Mouse (Mus musculus): ENCODE data around the gene Copb1.
A peak's percentile ranks its signal among the peaks of the same experiment; 100 is the strongest.

The Copb1 gene

DNA sequence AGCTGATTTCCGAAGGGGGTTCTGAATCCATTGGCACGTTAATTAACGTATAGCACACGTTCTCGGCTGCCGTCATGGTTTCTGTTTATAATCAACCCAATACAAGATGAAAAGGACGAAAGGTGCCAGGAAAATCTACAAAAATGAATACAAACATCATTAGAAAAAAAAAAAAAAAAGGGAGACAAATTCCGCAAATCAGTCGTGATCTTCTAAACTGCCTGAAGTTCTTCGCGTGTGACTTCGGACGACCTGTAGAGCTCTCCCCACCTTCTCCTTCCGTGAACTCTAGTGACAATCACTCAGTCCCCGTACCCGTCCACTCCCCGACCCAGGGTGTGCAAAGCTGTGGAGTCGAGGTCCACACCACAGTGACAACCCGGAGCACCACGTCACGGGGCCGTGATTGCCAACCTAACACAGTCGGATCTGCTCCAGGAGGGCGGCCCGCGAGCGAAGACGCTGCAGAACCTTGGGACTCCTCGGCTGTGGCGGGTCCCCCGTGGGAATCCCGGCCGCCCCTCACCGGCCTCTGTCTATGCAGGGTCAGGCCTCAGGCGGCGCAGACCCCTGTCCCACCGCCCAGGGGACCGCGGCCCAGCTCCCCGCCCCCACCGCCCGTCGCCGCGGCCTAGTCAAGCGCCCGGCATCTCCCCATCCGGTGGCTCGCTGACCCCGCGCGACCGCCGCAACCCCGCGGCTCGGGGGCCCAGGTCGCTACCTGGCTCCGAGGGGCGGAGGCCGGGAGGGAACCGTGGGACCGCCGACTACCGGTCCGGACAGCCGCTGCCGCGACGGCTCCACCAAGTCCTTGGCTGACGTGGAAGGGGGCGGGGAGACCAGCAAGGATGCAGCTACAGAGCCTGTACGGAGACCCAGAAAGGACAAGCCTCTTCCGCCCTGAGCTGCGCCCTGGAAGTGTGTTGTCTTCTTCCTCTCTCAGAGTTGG lies at the start of gene Copb1:
TSS of gene Copb1 (minus strand) at position 827 of the 949 bp plus-strand sequence.
- DNase-seq (ENCODE audit: low spot score) = peak; percentile 94

DNA sequence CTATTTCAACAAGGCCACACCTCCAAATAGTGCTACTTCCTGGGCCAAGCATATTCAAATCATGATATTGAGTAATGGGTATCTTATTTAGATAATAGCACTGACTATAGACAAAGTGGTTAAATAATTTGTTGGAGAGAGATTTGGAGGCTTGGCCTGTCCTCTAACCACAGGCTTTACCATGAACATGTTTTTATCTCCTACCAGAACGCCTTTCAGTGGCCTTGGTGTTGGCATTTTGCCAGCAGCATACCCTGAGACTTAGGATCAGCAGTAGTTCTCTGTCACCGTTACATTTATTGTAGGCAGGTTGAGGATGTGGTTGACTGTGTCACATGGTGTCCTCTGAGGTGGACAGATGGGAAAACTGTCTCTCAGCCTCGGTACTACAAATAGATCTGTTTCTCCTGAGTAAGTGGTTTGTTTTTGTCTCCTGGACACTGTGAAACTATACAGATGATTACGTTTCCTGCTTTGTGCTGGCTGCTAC lies 46.8 kb upstream of the Copb1 start:
- no peak for DNase-seq (ENCODE audit: low spot score)

DNA sequence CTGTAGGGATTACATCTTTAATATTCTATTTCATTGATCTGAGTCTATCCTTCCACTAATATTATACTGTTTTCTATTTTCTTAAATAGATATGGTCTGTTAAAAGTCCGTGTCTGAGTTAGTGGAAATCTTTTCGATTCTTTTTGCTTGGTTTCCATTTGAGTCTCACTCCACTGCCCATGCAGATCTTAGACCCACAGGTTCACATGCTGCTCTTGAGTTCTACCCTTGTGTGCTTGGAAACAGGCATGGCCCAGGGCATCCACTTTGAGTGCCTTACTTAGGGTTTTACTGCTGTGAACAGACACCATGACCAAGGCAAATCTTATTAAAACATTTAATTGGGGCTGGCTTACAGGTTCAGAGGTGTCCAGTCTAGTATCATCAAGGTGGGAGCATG lies 46.3 kb upstream of the Copb1 start:
- DNase-seq (ENCODE audit: low spot score) = no peak

DNA sequence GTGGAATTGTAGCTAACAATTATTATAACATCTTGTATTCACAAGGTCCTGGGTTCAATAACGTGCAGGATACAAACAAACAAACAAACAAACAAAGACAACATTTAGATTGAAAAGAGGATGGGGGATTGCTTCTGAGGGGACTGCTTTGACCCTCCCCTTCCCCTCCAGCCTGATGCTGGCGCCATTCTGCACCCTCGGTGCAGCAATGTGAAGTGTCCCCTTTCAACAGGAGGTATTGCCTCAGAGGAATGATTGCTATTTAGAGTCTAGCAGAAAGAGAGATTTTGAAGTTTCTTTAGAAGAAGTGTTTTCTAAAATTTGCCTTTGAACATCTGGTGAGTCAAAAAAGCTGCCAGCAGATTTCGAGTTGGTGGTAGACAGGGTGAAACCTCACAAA lies 44.7 kb upstream of the Copb1 start:
- DNase-seq (ENCODE audit: low spot score) = no peak

DNA sequence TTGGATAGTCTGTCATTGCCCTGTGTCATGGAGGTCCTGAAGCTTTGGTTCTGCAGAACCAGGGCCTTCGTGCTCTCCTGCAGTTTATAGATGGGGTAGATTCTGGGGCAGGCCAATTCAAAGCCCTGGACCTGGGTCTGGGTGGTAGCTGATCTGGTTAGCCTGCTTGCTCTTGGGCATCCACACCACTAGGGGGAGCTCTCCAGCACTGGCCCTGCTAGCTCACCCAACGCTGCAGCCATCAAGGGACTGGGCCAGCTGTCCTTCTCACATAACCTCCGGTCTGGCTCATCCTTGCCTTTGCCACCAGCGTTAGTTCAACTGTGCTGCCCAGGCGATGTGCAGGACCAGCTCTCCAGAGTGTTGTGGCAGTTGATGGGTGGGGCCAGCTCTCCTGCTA lies 40.2 kb upstream of the Copb1 start:
- DNase-seq (ENCODE audit: low spot score) = no peak

DNA sequence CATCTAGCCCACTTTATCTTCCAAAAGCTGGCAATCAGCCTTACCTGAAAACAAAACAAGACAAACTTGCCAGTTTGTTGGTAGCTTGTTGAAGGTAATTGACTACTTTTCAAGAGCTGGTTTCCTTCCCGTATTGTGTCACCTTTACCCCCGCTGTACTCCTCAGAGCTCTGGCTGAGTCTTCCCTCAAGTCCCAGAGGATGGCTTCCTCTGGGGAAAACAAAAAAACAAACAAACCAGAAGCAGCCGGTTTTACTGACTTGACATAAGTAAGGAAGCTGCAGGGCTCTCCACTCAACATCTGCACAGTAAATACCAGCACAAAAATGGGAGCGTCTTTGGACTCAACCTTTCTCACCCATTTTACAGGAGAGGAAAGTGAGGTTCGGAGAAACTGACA lies 39.4 kb upstream of the Copb1 start:
- DNase-seq (ENCODE audit: low spot score) = no peak

DNA sequence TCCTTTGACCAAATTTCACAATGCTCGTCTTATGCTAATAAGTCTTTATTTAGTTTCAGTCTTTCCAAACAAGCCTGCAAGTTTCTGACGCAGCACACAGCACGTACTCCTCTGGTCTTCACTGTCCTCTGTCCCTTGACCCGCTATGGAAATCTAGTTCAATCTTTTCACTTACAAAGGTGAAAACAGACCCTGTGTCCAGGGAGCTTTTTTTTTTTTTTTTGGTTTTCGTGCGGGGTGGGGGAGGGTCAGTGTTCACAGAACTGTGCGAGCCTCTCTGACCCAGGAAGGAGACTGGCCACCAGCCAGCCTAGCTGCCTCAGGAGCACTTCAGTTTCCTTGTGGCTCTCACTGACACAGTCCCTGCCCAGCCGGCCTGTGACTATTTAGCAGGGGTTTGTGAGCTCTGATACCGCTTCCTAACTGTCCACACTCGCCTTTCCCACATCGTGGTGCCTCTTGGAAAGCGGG lies 38.0 kb upstream of the Copb1 start:
- peak; percentile 86 for DNase-seq (ENCODE audit: low spot score)

DNA sequence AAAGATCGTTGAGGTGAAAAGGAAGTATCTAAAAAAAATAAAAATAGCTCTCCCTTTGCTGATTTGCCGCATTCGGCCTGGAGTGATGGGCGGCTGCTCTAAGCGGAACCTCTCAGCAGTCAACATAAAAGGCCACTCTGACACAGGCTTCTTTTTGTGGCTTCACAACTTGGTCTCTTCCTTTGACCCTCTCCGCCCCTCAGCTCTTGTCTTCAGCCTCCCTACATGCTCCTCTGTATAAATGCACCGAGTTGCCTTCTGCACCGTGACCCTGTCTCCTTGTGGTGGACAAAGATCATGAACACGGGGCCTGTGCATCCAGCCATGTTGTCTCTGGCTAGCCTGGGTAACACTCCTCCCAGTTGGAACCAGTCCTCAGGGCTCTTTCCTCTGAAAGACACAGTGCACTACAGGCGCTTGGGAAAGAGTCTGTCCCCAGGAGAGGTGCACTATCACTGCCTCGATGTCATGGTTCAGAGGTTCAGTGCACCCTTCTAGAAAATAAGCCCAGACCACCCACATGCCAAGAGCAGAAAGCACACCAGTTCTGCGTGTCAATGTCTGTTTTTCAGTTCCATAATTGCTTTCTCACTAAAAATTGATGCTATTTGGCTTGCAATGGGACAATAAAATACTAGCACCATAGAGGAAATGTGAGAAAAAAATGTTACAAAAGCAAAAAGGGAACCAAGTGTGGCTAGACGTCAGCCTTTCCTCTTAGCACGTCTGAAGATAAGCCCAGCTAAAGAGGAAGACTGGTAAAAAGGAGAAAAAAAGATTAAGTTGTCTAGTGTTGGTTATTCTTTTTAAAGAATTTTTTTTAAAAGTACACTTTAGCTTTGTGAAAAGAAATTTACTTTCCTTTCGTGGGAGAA lies 37.2 kb upstream of the Copb1 start:
- peak; percentile 50 for DNase-seq (ENCODE audit: low spot score)

DNA sequence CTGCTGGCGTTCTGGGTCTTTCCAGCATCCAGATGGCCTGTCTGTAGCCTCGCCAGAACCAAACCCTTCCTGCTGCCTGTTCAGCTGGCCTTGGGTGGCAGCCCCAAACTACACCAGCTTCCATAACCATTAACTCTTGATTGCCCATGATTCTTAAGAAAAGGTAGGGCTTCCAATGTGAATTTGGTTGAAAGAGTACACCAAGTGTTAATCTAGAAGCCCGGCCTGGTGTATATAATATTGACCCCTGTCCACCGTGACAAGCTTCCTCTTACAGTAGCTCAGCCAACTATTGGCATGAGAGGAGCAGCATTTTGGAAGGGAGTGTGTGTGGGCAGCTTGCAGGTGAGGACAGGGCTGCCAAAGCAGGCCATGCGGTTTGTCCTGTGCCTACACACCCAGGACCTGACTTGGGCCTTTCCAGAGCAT lies 35.6 kb upstream of the Copb1 start:
- DNase-seq (ENCODE audit: low spot score) = no peak

DNA sequence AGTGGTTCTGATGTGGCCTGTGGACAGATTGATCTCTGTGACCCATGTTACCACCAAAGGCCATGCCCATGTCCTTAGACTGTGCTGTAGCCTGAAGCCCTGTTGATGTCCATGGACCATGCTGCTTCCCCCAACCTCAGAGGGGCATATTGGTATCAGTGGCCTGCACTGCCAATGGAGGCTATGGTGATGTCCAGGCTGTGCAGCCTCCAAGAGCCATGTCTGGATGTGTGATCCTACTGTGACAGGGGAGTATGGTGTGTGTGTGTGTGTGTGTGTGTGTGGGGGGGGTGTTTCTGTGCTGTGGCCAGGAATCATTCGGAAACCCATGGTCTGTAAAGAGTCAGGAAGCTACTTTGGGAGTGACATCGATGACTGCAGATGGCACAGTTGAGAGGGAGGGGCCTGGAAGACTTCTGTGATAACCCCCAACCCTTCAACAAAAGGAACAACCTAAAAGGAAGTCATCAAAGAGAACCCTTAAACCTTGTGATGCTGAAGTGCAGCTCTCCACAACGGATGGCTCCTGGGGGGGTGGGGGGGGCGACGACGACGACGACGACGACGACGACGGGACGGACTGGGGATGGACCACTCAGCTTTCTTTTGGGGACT lies 29.9 kb upstream of the Copb1 start:
- no peak for DNase-seq (ENCODE audit: low spot score)

DNA sequence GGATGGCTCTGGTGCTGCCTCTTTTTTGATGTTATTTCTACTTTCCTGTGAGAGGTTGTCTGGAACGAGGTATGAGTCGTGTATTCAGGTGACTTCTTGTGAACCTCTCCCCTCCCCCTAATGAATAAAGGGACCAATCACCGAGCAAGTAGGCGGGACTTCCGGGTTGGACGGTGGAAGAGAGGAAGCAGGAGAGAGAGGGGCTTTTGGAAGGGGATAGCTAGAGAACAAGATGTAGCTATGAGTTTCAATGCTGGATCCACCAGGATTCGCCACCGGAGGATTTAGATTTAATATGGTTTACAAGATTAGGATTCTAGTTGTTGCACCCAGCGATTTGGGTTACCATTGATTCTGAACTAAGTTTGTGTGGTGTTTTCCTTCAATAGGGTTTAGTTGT lies 28.5 kb upstream of the Copb1 start:
- no peak for DNase-seq (ENCODE audit: low spot score)

DNA sequence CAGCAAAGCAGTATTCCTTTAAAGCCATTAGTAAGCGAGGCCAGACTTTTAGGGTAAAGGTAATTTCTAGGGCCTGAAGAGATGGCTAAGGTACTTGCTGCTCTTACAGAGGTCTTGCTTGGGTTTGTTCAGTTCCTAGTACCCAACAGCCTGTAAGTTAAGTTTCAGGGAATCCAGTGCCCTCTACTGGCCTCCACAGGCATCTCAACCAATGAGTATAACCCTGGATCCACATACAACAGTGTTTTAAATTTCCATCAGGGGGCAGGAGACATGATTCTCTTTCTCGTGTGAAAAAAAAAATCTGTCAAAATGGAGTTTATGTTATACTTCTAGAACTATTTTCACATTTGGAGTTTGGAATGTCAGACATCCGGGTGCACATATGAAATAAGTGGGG lies 27.2 kb upstream of the Copb1 start:
- DNase-seq (ENCODE audit: low spot score) = no peak

DNA sequence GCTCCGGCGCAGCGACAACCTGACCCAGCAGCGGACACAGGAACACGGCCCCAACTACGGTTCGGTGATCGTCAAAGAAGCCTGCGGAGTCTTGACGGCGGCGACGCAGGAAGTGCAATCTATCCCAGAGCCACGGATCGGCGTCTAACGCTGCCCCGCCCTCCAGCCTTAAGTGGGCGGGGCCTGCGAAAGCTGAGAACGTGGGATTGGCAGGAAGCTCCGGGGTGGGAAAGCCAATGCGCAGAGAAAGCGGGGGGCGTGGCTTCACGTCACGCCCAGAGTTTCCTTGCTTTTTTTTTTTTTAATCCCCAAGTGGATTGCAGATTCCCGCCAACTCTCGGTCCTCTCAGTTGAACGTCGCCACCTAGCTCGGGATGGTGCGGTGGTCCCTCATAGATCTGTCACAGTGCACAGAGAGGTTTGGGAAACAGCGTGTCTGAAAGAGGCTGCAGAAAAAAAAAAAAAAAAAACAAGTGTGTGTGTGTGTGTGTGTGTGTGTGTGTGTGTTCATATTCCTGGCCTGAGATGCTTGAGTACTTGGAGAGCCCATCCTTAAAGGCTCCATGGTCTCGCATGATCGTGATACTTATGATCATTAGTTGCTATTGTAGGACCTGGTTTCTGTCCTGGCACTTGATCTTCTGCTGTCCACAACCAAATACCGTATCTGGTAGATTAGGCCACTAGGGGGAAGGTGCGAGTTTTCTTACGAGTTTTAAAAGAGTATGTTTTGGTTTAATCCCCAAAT lies 21.7 kb upstream of the Copb1 start, which contains the start of gene Psma1:
TSS of gene Psma1 (minus strand) at position 114 of the 748 bp plus-strand sequence.
- DNase-seq (ENCODE audit: low spot score) = peak; percentile 98

DNA sequence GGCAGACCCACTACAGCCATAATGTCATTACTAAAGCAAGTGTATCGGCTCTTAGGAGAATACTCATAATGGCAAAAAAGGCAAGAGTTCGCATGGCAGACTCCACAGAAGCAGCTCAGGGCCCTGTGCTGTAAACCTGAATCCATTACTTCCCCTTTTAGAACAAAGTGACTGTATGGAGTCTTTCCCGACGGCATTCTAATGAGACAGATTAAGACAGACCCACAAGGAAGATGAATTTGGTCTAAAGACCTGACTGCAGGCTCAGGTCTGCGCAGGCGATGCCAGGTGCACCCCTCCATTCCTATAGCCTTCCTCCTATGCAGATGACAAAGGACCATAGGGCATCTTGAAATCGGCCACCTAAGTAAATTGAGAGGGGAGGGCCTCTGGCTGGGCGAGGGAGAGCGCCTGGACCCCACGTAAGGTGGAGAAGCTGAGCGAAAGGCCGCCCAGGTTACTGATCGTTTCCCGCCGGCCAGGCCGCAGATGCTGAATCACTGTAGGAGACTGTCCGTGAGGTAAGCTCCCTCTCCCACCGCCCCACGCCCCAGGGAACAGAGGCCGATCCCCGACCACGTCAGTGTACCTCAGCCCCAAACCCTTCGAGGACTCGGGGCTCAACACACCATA lies 21.0 kb upstream of the Copb1 start:
- no peak for DNase-seq (ENCODE audit: low spot score)

DNA sequence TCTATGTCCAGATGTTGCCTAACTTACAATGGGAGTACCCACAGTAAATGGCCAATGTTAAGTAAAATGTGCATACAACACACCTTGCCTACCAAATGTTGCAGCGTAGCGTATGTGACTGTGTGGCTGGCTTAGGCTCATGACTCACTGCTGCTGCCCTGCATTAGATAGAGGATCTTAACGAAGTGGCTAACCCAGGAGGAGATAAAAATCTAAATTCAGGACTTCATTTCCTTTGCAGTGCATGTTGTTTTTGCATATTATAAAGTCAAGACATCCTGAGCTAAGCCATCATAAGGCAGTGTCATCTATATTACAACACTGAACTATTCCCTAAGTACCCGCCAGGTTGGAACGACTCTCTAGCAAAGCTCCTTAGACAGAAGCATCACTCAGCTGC lies 13.9 kb upstream of the Copb1 start:
- no peak for DNase-seq (ENCODE audit: low spot score)

DNA sequence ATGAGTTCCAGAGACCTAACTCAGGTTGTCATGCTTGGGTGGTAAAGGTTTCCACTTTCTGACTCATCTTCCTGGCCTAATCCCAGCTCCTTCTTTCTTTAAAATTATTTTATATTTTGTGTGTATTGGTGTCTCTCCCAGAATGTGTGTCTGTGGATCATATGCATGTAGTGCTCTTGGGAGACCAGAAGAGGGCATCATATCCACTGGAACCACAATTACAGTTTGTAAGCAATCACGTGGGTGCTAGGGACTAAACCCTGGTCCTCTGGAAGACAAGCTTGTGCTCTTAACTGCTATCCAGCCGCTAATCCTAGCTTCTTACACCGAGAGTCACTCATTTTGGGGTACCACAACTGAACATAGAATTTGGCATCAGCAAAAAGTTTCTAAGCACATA lies 2.8 kb downstream of the Copb1 start:
- no peak for DNase-seq (ENCODE audit: low spot score)

DNA sequence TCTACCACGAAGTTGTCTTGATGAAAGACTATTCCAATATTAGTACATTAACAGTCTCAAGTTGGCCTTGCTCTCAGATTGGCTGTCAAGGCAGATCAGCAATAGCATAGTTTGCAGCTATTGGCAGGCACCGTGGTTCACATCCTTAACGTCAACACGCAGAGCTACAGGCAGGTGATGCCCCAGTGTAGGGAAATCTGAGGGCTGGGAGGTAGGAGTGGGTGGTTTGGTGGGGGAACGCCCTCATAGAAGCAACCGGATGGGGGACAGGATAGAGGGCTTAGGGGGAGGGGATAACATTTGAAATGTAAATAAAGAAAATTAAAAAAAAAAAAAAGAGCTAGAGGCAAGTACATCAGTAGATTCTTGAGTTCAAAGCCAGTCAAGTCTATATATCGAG lies 20.5 kb downstream of the Copb1 start:
- no peak for DNase-seq (ENCODE audit: low spot score)

DNA sequence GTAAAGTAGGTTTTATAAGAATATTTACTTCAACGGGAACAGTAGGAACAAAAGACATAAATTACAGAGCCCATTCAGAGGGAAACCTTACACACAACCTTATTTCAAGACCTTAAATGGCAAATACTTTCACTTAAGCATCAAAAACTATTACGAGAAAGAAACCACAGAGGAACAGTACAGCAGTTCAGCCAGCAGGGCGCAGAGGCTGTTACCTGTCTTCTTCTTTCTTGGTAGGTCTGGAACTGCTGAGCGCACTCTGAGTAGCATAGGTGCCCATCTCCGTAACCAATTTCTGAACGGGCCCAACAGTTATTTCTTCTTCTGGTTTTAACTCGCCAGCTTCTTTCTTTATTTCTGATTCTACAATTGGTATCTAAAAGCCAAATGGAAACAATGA lies 21.5 kb downstream of the Copb1 start:
- DNase-seq (ENCODE audit: low spot score) = no peak

DNA sequence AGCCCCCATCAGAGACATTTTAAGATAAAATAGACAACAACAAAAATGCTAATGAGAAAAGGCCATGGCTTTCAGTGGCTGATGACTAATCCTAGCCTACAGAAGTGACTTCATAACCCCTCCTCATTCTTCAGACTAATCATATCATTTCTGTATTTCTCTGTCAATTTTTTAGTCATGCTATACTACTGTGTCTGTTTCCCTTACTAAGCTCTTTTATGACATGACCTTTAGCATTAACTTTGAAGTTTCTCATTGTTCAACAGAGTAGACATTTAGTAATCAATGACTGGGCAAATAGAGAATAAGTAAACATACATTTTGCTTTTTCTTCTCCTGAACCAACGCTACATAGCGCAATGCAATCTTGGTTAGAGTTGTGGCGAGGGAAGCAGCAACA lies 22.7 kb downstream of the Copb1 start:
- no peak for DNase-seq (ENCODE audit: low spot score)

DNA sequence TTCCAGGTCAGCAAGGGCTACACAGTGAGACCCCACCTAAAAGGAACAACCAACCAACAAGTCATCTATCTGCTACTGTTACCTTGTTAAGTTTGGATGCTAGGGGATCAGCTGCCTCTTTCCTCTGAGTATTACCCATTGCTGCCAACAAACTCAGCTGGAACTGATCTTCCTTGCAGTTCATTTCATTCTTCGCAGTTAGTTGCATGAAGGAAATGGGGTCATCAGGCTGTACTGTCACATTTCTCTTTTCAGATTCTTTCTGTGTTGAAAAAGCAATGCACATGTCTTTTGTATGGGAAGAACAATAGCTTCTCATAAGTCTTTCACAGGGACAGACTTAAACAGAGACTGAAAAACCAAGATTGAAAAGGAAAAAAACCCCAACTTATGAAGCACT lies 28.0 kb downstream of the Copb1 start:
- no peak for DNase-seq (ENCODE audit: low spot score)

DNA sequence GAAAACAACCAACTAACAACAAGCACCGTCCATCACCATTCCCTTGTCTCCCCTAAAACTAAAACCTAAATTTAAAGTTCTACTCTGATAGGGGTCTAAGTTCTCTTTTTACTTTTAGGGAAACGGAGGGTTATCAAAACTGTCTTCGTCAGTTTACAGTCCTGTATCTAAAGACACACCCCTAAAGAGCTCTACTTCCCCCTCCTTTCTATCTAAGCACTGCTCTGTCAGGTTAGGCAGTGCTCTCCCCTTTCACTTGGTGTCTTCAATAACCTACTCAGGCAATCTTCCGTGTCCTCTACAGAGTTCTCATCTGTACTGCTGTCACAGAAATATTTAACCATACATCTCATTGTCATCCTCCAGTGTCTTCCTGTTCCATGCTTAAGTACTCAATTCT lies 34.1 kb downstream of the Copb1 start:
- no peak for DNase-seq (ENCODE audit: low spot score)
